Mouse (Mus musculus): ENCODE results near the gene Nfia.

Gene Nfia

DNA sequence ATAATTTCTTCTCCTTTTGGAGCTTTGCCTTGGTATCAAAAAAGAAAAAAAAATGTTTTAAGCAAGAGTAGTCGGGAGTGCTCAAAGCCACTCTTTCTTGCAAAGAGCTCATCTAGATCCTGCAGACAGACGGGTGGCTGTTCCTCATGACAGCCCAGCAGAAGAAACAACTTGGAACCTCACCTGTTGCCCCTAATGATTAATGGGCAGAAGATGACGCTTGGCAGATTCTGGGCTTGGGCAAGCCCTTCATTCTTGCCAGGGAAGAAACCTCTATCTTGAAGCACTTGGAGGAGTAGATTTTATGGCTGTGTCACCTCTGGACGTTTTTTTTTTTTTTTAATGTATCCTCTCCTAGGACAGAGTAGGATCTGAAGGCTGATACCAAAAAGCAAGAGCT, 285.2 kb downstream of the Nfia start:
- no peak for DNase-seq (ENCODE audit: low spot score in 2 of 2)

DNA sequence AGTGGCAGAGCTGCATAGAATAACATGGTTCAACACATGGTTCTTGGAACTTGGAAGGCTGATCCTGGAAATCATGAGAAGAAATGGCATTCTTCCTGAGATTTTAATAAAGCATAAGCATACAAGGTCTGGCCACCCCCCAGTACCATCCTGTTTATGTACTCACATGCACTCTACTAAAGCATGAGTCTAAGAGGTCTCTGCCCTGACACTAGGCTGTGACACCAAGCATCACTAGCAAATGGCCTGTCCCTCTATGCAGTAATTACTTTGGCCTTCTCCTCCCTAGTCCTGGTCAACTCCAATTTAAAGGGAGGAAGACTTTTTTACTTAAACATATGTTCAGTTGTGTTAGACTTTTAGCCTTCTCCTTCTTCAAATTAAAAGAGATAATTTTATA, 285.6 kb downstream of the Nfia start:
- no peak for DNase-seq (ENCODE audit: low spot score in 2 of 2)

DNA sequence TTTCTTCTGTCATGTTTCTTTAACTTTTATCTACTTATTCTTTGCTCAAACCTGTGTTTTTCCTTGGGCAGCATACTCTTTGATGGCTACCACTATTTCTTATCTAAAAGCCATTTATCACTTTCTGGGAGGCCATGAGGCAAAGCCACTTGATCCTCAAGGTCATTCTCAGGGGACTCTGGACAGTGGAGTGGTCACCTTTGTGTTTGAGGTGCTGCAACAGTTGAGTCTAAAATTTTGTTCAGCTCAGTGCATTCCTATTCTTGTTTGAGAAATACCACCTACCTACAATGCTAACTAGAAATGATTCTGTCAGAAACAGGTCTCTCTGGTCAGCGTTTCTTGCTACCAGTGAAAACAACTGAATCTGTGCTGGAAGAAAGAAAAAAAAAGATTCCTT, 288.1 kb downstream of the Nfia start:
- DNase-seq (ENCODE audit: low spot score in 2 of 2): no peak

DNA sequence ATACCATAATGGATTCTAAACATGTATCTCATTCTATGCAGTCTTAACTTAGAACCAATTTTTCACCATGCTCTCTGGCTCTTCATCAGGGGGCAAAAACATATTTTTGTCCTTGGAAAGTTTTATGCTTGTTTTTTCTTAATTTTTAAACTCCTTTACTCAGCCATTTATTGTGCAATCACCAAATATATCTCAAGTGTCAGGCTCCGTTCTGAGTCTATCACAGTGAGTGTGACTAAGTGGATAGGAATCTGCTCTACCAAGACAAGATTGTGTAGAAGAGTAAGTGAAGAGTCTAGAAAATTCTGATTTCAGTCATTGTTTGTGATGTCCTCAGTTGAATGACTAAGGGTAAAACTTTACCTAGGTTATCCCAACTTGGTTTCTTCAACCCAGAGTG, 288.6 kb downstream of the Nfia start:
- DNase-seq (ENCODE audit: low spot score in 2 of 2): no peak

DNA sequence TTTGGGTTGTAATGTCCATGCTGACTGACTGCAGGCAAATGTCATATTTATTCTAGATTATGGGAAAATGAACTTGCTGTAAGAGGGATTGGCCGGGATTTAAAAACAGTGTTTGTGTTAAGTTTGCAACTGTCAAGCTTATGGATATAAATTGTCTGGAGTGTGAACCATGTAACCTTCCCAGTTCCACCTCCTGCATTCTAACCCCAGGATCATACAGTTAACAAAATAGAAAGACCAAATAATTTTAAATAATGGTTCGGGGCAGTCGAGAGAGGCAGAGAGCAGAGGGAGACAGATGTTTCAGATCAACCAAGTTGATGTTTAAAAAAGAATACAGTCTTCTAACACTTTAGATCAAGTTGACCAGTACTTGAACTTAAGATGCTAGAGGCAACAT, 290.7 kb downstream of the Nfia start:
- no peak for DNase-seq (ENCODE audit: low spot score in 2 of 2)

DNA sequence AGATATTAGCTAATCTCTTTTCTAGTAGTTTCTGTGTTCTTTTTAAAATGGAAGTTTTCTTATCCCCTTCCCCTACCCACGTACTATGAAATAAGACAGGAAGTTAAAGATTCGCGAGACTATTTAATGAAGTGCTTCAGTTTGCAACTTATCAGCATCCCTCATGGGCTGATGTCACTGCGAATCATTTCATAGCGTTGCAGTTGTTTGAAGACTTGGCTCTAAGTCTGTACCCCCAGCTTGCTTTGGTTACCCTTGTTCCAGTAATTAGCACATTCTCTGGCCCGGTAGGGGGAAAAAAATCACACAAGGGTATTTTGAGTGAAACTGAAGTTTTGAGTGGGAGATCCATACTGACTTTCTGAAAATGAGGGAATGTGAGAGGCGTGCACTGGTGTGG, 303.6 kb downstream of the Nfia start:
- no peak for DNase-seq (ENCODE audit: low spot score in 2 of 2)

DNA sequence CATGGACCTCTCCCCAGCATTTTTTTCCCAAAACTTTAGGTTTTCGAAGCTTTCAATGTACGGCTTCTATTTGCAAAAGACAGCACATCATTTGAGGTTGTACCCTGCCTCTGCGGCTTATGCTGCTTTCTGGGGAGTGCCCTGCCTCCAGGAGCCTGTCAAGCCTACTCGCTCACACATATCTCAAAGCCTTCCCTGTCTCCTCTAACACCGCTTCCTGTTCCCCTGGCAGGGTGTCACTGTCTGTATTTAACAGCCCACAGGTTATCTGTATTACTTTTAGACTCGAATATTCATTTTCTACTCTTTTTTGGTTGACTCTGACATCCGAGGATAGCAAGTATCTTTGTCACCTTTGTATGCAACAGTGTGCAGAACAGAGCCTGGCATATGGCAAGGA, 304.1 kb downstream of the Nfia start:
- DNase-seq (ENCODE audit: low spot score in 2 of 2): no peak

DNA sequence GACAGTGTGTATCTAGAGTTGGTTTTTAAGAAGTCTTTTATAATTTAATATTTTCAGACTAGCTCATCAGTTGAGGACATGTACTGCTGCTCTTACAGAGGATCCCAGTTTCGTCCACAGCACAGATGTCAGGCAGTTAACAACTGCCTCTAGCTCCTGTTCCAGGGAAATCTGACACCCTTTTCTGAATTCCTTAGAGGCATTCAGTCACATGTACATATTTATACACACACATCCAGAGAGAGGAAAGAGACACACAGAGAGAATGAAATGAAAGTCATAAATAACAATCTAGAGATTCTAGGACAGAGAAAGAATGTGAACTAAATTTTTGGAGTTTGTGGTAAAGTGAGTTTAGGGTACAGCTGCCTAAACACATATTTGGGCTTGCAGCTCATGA, 308.1 kb downstream of the Nfia start:
- DNase-seq (ENCODE audit: low spot score in 2 of 2): no peak

DNA sequence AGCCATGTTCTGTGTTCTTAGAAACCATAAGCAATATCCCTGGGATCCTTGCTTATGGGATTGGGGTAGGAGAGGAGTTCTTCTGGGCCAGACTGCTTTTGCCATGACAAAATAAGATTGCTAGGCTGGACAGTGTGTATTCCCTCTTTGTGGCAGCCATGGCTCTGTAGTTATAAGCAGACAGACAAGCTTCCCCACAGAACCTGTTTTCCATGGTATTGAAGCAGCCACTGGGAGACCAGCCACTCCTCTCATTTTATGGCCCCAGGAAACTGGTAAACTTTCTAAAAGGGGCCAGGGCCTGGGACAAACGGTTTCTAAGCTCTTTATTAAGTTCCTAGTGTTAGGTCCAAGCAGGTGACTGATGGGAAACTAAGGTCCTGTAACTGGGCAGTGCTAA, 309.4 kb downstream of the Nfia start:
- no peak for DNase-seq (ENCODE audit: low spot score in 2 of 2)

DNA sequence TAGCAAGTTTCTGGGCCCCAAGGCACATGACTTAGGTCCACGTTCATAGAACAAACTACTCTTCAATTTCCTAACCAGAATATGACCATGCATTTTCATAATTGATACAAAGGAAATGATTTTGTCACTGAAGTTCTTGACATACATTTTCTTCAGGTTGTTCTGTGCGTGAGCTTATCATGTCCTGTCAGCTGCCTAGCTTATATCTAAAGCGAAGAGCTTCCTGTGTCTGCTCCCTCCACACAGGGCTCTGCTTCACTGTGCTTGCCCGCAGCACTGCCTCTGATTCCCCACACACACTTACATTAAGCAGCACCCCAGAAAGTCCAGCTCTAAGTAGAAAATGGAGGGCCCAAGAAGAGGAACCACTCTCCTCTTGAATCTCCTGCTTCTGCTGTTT, 310.0 kb downstream of the Nfia start:
- DNase-seq (ENCODE audit: low spot score in 2 of 2): no peak

DNA sequence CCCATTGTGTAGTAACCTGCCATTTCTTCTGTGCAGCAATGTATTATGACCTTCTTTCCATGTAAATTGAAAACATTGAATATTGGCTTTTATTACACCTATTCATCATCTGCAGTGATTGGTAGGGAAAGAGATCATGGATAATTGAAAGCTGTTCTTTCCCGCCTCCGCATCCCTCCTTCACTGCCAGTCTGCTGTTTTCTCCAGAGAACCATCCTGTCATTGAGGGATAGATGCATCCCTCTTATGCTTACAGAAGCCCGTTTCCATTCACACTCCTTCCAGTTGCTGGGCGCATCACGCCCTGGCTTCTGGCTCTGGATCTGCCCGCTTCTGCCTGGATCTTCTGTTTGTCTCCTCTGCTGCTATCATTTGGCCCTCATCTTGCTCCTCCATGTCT, 312.5 kb downstream of the Nfia start:
- no peak for DNase-seq (ENCODE audit: low spot score in 2 of 2)

DNA sequence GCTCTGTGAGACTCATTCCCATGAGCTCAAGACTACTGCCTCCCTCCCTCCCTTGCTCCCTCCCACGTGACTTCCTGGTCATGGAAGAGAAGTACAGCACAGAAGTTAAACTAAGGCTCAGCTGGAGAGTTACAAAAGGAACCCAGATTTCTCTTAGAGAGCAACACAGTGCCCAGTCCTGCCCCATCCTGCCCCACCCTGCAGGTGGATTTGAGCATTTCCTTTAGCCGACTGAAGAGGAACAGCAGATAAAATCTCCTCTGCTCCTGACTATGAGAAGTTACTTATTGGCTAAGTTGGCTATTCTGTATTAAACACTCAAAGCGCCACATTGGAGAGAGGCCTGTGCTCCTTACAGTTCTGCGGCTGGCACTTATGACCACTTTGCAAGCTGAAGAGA, 314.4 kb downstream of the Nfia start:
- DNase-seq (ENCODE audit: low spot score in 2 of 2): no peak

DNA sequence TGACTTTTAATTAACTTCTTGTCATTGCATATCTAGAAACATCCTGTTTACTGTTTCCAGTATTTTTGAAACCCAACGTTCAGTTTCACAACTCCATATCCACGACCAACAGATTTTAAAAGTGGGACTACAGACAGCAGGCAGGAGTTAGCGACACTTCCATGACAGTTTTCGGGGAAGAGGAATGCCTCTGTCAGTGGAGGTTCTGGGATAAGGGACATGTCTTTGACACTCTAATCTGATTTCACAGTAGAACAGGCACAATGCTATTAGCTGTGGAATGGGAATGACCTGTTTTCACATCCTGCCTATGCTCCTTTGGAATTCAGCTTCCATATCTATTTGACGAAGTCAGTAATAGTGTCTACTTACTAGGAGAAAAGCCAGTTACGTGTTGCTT, 317.5 kb downstream of the Nfia start:
- no peak for DNase-seq (ENCODE audit: low spot score in 2 of 2)

DNA sequence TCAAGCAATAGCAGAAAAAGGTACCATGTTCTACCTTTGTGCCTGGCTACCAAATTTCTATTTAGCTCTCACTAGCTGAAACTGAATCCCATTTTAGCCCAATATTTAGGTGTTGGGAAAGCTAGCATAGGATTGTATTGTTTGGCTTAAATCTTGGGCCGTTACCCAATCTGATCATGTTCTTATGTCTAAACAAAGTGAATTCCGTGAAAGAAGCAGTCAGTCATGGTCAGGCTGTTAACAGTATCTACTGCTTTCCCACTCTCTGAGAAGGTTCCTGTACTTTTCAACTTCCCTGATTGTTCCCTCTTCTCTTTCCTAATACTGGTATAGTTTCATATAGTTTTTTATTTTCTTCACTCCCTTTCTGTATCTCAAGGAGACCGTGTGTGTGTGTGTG, 318.1 kb downstream of the Nfia start:
- no peak for DNase-seq (ENCODE audit: low spot score in 2 of 2)

DNA sequence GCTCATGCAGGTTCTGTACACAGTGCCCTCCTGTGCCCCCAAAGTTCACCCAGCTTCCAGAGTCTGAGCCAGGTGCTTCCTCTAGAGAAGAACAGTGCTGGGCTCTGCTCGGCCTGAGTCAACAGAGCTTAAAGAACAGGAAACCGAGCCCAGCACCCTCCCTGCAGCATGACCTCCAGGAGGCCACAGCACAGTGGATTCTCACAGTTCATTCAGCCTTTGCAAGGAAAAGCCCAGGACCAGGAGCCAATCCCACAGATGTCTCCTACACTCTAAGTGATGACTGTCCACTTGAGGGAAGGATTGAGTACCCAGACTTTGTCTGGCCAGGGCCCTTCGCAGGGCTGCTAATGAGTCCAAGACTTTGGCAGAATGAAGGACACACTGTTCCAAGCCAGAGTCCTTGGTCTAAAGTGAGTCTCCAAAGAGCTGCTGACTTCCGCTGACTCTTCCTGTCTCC, 318.9 kb downstream of the Nfia start:
- peak in 1 of 2 experiments; percentile 43 for DNase-seq (ENCODE audit: low spot score in 2 of 2)

DNA sequence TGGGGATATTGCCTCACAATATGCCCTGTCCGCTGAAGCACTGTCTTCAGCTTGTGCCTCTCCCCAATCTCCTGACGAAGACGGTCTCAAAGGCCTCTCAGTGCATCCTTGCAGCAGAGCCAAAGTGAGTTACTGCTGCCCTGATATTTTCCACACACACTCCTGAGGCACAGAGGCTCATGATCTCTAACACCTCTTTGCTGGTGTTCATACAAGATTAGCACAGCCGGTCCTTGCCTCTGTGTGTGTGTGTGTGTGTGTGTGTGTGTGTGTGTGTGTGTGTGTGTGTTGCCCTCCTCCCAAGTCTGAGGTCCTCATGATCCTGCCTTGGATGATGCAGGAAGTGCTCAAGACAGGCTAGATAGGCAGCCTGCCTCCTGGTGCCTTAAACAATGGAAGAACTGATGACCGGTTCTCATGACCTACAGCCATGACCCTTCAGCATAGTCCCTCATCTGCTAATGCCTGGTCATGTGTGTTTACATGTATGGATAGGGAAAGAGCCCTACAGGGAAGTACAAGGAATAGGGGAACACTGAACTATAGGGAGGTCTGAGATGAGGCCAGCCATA, 319.5 kb downstream of the Nfia start:
- DNase-seq (ENCODE audit: low spot score in 2 of 2): no peak

DNA sequence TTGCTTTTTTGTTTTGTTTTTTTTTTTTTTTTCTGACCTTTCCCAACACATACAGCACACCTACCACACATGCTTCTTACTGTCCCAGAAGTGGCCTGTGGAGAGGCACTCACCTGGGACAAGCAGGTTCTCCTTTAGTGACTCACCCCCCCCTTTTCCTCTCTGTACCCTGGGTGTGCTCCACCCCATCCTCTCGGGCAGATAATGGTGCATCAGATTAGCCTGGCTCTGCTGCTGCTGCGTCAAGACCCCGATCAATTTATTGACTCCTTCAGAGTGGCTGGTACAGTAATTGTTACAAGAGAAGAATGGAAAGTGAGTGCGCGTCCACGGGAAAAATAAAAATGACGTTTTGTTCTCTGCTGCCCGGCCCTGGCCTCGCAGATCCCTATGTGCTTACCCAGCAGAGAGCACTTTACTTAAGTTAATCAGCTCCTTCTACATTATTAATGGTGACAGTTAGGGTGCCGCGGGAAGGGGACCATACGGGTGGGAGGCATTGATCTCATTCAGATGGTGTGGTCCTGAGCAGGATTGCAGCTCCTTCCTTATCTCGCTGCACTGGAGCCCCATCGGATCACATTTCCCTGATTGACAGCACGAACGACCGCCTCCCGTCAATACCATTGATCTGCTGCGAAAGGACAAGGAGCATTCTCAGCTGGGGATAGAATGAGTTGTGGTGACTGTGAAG, 321.7 kb downstream of the Nfia start:
- no peak for DNase-seq (ENCODE audit: low spot score in 2 of 2)

DNA sequence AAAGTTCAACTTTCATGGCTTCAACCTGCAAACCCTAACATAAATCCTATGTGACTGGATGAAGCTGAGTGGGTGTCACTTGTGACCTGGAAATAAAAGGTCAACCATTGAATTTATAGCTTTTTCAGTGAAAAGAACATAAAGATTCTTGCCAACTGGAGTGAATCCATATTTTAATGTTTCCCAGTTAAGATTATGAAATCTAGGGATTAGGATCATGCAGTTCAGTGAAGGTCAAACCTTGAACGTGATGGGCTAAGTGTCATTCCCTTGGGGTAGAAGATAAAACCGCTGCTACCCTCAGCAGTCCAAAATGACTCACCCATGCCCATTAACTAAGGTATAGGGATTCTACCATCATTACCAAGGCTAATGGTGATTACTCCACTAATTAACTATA, 322.5 kb downstream of the Nfia start:
- no peak for DNase-seq (ENCODE audit: low spot score in 2 of 2)

DNA sequence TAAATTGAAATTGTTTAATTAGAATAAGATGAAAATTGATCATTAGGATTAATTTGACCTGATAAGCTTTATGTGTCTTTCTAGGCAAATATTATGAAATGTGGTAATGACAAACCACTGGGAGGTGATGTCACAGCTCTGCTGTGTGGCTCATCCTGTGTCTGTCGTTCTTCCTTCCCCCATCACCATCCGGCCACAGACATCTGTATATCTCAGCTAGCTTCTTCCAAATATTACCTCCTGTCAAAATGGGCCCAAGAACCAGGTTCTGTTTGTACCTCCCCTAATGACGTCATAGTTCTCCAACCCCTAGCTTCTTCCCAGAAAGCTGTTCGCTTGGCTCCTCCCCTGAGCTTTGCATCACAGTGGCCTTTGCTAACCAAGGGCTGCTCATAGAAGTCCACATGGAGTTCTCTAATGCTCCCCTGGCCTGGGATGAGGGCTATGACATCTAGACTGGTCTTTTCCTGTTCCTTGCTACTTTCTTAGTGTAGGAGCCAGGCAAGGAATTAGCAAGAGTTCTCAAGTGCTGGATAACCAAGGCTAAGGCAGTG, 324.6 kb downstream of the Nfia start:
- no peak for DNase-seq (ENCODE audit: low spot score in 2 of 2)

DNA sequence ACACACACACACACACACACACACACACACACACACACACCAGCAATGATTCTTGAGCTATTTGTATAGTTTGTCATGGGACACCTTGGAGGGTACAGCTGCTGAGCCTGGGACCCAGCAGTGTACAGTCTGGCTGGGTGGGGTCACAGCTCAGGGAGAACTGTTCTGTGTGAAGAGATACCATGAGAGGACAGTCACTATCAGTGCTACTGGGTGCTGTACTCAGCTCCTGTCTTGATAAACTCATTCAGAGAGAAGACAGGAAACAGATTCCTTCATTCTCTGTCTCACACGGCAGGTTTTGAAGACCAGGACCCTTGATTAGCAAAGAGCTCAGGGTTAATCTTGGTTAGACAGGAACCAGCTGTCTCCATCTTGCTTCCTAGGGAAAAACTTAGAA, 326.1 kb downstream of the Nfia start:
- no peak for DNase-seq (ENCODE audit: low spot score in 2 of 2)

DNA sequence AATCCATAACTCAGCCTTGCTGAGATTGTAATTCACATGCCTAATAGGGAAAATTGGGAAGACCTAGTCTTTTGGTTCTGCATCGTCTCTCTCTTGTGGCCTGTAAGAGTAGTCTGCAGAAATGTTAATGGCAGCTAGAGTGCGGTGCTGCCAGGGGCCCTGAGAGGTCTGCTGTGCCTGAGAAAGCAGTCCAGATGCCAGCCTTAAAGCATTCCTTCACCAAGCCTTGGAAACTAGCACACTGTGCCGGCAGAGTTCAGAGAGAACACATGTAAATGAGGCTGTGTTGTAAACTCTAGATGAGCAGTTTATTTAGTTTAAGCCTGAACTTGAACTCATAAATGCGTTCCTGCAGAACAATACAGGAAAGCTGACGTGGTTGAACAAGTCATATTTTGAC, 326.9 kb downstream of the Nfia start:
- no peak for DNase-seq (ENCODE audit: low spot score in 2 of 2)

DNA sequence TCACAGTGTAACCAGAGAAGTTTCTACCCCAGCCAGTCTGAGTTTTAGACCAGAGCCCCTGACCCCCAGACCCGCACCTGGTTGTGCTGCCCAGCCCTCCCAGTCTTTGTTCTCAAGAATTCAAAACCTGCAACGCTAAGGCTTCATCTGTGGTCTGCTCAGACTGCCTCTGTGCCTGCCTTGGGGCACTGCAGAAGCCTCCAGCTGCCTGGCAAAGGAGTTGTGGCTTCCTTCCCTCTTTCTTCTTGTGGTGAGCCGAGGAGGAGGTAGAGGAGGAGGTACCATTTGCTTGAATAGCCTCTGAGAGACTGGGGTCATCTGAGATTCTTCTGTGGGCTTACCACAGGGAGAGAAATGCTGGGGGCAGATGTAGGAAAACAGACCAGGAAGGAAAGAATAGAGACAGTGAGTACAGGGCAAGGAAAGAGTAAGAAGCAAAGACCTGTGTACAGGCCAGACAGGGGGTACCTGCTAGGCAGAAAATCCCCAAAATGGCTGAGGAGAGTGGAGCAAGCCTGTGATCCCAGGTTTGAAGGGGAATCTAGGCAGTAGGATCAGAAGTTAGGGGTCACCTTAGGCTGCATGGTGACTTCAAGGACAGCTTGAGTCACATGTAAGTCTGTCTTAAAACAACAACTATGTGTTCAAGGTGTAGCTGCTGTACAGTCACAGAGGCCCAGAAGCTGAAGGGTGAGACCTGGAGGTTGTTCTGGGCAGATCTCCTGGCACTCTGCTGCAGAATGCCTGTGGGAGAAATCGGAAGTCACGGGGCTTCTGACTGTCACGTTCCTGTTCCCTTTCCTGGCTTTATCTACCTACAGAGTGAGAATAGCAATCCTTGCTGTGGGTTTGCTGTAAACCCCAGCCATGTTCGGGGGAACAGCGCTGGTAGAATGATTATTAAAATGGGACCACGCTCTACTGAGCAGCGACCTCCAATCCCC, 328.9 kb downstream of the Nfia start:
- DNase-seq (ENCODE audit: low spot score in 2 of 2): no peak
